Mouse (Mus musculus): Measurements from ENCODE around the gene Sdf2.

DNA sequence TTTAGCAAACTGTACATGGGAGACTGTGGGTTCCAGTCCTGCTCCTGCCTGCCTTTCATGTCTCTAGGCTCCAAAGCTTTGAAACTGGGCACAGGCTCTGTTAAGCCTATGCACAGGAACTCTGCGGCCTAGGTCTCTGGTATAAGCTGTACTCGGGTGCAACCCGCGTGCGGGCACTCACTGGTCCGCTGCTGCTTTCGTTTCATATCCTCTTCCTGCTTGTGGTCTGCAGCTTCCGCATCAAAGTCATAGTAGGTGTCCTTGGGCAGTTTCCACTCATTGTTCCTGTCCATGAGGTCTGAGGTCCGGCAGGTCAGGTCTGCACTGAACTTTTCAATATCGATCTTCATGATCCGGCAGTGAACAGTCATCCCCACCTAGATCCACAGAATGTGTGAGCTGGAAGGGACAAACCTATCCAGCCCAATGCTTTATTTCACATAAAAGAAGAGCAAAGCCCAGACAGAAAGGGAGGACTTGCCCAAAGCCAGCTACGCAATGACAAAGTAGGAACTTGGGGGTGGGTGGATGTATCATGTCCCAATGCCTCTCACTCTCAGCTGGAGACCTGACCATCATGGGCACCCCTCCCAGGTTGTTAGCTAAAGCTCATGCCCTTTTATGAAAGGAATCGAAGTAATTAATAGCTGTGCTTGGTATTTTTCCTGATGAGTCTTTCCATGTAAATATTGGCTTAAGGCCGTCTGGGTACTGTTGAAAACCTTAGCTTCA is 32.3 kb upstream of the Sdf2 start:
- TF ChIP-seq CTCF (IDR thresholded peaks at IDR 0.05; ENCODE audit: low read depth): no peak
- no peak for TF ChIP-seq EP300 (IDR thresholded peaks at IDR 0.05; ENCODE audit: low read depth)

All from liver, embryonic 14.5 days (tissue).